Mouse (Mus musculus) olfactory bulb, adult 2 months (tissue): ENCODE measurements at regions not wholly inside any gene's neighbourhood (a gene's known extent, or its start where the extent isn't known, plus 50 kb on each side); places are given as distances from the start of the nearest gene placed in this dataset.

Source experiments
- CTCF ChIP-seq: fragments of 200-500 bp; IDR thresholded peaks from 2 replicates; pipeline ENCODE4 v1.5.1; 2012; ENCODE audit warnings: low read depth, mild to moderate bottlenecking, low read length, moderate library complexity; ENCODE audit not compliant: insufficient read depth
- POLR2A ChIP-seq: fragments of 200-500 bp; IDR thresholded peaks from 2 replicates; pipeline ENCODE4 v1.6.1; 2012; ENCODE audit warnings: mild to moderate bottlenecking, low read depth, low read length, moderate library complexity; ENCODE audit not compliant: insufficient read depth

GRCm38 (mm10) chr2:46445306-46445705, 1328.1 kb upstream of the Zeb2 start:
- no peak for TF ChIP-seq POLR2A
- TF ChIP-seq CTCF = no peak
